Mouse (Mus musculus) olfactory bulb, adult 2 months (tissue): ENCODE data around the gene Cars2.

ENCODE experiments used
- CTCF ChIP-seq: fragments of 200-500 bp; IDR thresholded peaks from 2 replicates; pipeline ENCODE4 v1.5.1; 2012; ENCODE audit warnings: low read depth, mild to moderate bottlenecking, low read length, moderate library complexity; ENCODE audit not compliant: insufficient read depth
- POLR2A ChIP-seq: fragments of 200-500 bp; IDR thresholded peaks from 2 replicates; pipeline ENCODE4 v1.6.1; 2012; ENCODE audit warnings: mild to moderate bottlenecking, low read depth, low read length, moderate library complexity; ENCODE audit not compliant: insufficient read depth

GRCm38 (mm10) chr8:11497017-11497990, 53.3 kb downstream of the Cars2 start, which contains the start of gene Naxd:
- TF ChIP-seq CTCF (no peak), POLR2A (no peak)
